Mouse (Mus musculus) CD4-positive naive resting alpha-beta T cell, adult 57 days (primary cell): ENCODE results near the gene A430005L14Rik. TPM values are rescaled to one million over a fixed set of nuclear protein-coding genes. Genes with fewer than 3 reads are reported as not detected.

ENCODE experiments used
- total RNA-seq: library from RNA; stranded (reverse); gene quantifications from one replicate; pipeline ENCODE4 v1.2.4, GENCODE M21; 2023

Gene A430005L14Rik
- total RNA-seq, result 21.0 TPM

DNA sequence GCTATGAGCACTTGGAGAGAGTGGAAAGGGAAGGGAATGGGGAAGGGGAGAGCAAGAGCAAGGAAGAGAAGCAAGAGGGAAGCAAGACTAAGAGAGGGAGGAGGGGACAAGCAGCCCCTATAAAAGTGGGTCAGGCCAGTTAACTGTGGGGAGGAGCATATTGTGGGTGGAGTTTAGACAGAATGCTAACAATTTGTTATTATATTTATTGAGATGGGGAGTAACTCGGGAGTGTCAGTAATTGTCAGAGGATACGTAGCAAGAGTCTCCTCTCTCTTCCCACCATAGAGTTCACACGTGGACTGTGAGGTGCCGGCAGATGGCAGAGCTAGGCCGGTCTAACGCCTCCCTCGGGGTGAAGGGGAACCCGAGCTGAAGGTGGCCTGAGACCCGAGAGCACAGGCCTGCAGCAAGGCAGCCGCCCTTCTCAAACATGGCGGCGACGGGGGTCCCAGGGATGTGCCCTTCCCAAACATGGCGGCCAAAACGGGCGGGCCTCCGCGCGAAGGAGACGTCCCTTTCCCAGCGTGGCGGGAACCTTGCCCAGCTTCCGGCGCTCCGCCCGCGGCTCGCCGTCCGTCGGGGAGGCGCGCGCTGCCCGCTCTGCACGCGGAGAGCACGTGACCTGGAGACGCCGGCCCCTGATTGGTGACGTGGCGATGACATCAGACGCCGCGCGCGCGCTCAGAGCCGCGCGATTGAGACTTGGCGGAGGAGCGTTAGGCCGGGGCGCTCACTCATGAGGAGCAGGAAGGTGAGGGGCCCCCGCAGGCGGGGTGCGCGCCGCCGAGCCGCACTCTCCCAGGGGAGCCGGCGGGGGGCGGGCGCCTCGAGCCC, at the start of gene A430005L14Rik:
Gene A430005L14Rik, plus strand, starts transcription at position 669 of the 837 bp plus-strand sequence.

DNA sequence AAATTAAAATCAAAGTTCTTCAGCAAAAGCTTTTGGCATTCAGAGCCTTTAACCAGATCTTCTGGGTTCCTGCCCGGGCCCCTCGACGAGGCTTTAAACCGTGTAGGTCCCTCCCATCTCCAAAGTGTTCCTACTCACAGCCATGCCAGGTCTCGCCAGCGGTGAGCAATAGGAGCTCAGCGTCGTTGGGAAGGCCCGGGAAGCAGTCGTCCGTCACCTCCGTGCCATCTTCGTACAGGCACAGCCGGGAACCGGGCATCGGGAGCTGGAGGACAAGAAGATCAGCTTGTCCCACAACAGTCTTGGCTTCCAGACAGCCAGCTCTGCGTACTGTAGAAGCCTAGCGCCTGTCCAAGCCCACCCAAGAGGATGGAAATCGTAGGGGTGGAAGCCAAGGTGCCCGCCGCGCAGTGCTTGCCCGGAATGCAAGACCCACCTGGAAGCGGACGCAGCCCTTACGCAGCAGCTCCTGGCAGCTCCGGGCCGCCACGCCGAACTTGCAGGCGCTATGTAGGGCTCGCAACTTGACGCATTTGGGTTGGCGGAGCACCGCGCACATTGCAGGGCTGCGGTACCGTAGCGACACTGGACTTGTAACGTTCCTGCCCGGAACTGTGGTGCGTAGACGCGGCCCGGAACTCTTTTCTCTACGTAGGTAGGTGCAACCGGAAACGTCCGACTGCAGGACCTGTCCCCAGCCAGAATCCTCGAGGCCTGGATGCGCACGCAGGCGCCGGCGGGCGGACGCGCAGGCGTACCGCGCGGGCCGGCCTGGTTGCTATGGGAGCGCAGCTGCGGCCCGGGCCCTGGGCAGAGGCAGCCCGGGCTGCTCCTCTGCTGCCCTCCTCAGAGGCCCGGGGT, 17.6 kb downstream of the A430005L14Rik start, which contains the start of the genes Dffb and Cep104:
Gene Dffb, minus strand, starts transcription at position 696 of the 861 bp plus-strand sequence.
Gene Cep104, plus strand, starts transcription at position 764 of the 861 bp plus-strand sequence.

Other genes with a start within 250 kb of the A430005L14Rik start
- 28.5 TPM for gene Dffb, start 17.9 kb downstream of the A430005L14Rik start, total RNA-seq
- gene Cep104, start 18.0 kb downstream of the A430005L14Rik start, total RNA-seq, result 15.2 TPM
- gene Lrrc47, start 54.5 kb downstream of the A430005L14Rik start, total RNA-seq, result 80.8 TPM
- 1.5 TPM for gene Smim1, start 69.0 kb downstream of the A430005L14Rik start, total RNA-seq
- not detected for gene Ccdc27, start 85.4 kb downstream of the A430005L14Rik start, total RNA-seq
- gene Trp73, start 183.0 kb downstream of the A430005L14Rik start, total RNA-seq, result not detected
- gene Wrap73, start 185.1 kb downstream of the A430005L14Rik start, total RNA-seq, result 17.9 TPM
- gene Tprgl, start 203.4 kb downstream of the A430005L14Rik start, total RNA-seq, result 177 TPM
- 0.80 TPM for gene Megf6, start 213.5 kb downstream of the A430005L14Rik start, total RNA-seq